Mouse (Mus musculus) heart, embryonic 15.5 days (tissue): ENCODE results near the gene Rhox1. TPM values are rescaled to one million over a fixed set of nuclear protein-coding genes. Genes with fewer than 3 reads are reported as not detected.

Experiments used
- ATAC-seq: fragments of 200-750 bp; cut with Nextera tagmentation; replicated peaks from 2 replicates; pipeline ENCODE4 v1.8.0; 2017; ENCODE audit warnings: low read depth, moderate TSS enrichment; ENCODE audit not compliant: insufficient number of reproducible peaks, insufficient read depth, low FRiP score
- H3K27ac ChIP-seq: fragments of 300-500 bp; sonication (generic); 2 replicates; pipeline ENCODE4 v1.5.1; 2015; ENCODE audit warnings: mild to moderate bottlenecking, inconsistent platforms
- H3K27me3 ChIP-seq: fragments of 300-500 bp; sonication (generic); 2 replicates; pipeline ENCODE4 v1.6.1; 2015; ENCODE audit warnings: inconsistent platforms
- H3K36me3 ChIP-seq: fragments of 300-500 bp; sonication (generic); 2 replicates; pipeline ENCODE4 v1.6.1; 2015; ENCODE audit warnings: mild to moderate bottlenecking, inconsistent platforms
- H3K4me1 ChIP-seq: fragments of 300-500 bp; sonication (generic); replicated peaks from 2 replicates; pipeline ENCODE4 v1.6.1; 2015; ENCODE audit warnings: inconsistent platforms
- H3K4me2 ChIP-seq: fragments of 300-500 bp; sonication (generic); 2 replicates; pipeline ENCODE4 v1.6.1; 2015; ENCODE audit warnings: inconsistent platforms, mild to moderate bottlenecking, moderate library complexity
- H3K4me3 ChIP-seq: fragments of 300-500 bp; sonication (generic); 2 replicates; pipeline ENCODE4 v1.5.1; 2015; ENCODE audit warnings: mild to moderate bottlenecking, inconsistent platforms
- H3K9ac ChIP-seq: fragments of 300-500 bp; sonication (generic); 2 replicates; pipeline ENCODE4 v1.6.1; 2015; ENCODE audit warnings: mild to moderate bottlenecking, inconsistent platforms
- H3K9me3 ChIP-seq: fragments of 300-500 bp; sonication (generic); replicated peaks from 2 replicates; pipeline ENCODE4 v1.6.1; 2016; ENCODE audit warnings: inconsistent platforms
- WGBS: fragments of 180-500 bp; shearing (Covaris S2); methylation state at CpG from one replicate; pipeline ENCODE4 v1.1.7; 2015; ENCODE audit warnings: mixed read lengths; 5-methylcytosine and 5-hydroxymethylcytosine counted together
- polyA plus RNA-seq: library from polyadenylated mRNA; unstranded; fragments of >200 nt; fragmentation: Nextera tagmentation; extraction: Ambion mirVana; gene quantifications from 2 replicates; pipeline ENCODE4 v1.2.1, GENCODE M21; 2015

Rhox1 gene
- polyA plus RNA-seq, 1 experiment from 2014 or later: not detected

DNA sequence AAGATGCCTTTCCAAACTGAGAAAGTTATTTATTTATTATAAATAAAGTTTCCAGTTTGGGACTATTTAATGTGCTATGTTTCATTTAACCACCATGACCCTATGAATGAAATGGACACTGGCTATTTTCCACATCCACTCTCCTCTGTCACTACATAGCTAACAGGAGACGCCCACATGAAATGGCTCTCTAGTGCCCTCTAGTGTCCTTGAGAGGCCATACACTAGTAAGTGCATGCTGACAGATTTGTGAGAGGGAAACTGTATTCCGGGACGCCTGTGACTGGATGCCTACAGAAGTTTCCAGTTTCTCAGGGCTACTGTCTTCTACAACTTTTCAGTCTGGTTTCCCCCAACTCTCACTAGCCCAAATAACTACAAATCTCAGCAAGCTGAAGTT, 55.0 kb downstream of the Rhox1 start:
- no peak for ATAC-seq
- WGBS: 21% methylated on average over 3 of the region's 3 CpGs
- no peaks in the 10 kb centered on the region for H3K4me1 ChIP-seq
- H3K4me2 ChIP-seq: no peak overlapping the region
- no peaks in the 10 kb centered on the region for H3K27me3 ChIP-seq
- H3K9me3 ChIP-seq: no peaks in the 10 kb centered on the region
- H3K9ac ChIP-seq: no peak overlapping the region
- H3K27ac ChIP-seq: no peak overlapping the region
- no peaks in the 10 kb centered on the region for H3K36me3 ChIP-seq
- H3K4me3 ChIP-seq: no peak overlapping the region

Other genes starting within 250 kb of the Rhox1 start
- 46.1 and 49.2 TPM in 2 replicates for gene Sept6, start 230.5 kb downstream of the Rhox1 start, polyA plus RNA-seq
- gene Sowahd, start 173.4 kb downstream of the Rhox1 start, polyA plus RNA-seq: 0.10 and 0.20 TPM in 2 replicates
- 272 and 406 TPM in 2 replicates for gene Rpl39, start 136.9 kb downstream of the Rhox1 start, polyA plus RNA-seq
- 13.9 and 14.1 TPM in 2 replicates for gene Upf3b, start 111.9 kb downstream of the Rhox1 start, polyA plus RNA-seq
- 10.8 and 11.3 TPM in 2 replicates for gene Nkap, start 95.5 kb downstream of the Rhox1 start, polyA plus RNA-seq
- gene Akap14, start 53.4 kb downstream of the Rhox1 start, polyA plus RNA-seq: 0.09 TPM in 1 of 2 replicates, not detected in the other
- 695 and 864 TPM in 2 replicates for gene Ndufa1, start 31.1 kb downstream of the Rhox1 start, polyA plus RNA-seq
- gene Rnf113a1, start 31.0 kb downstream of the Rhox1 start, polyA plus RNA-seq: 5.4 and 6.0 TPM in 2 replicates
- gene Gm9, start 11.2 kb downstream of the Rhox1 start, polyA plus RNA-seq: not detected in 2 replicates
- not detected in 2 replicates for gene Rhox2a, start 22.7 kb upstream of the Rhox1 start, polyA plus RNA-seq
- not detected in 2 replicates for gene Rhox3a, start 27.7 kb upstream of the Rhox1 start, polyA plus RNA-seq
- not detected in 2 replicates for gene Rhox4a, start 43.1 kb upstream of the Rhox1 start, polyA plus RNA-seq
- gene Rhox3a2, start 157.8 kb upstream of the Rhox1 start, polyA plus RNA-seq: not detected in 2 replicates
- 0.66 and 2.8 TPM in 2 replicates for gene Rhox4a2, start 168.6 kb upstream of the Rhox1 start, polyA plus RNA-seq
- not detected in 2 replicates for gene Rhox2b, start 189.8 kb upstream of the Rhox1 start, polyA plus RNA-seq
- 1.9 TPM in 1 of 2 replicates, not detected in the other for gene Rhox4b, start 210.2 kb upstream of the Rhox1 start, polyA plus RNA-seq
- not detected in 2 replicates for gene Rhox2c, start 231.4 kb upstream of the Rhox1 start, polyA plus RNA-seq
- not detected in 2 replicates for gene Rhox3c, start 236.3 kb upstream of the Rhox1 start, polyA plus RNA-seq